7 mouse cellular contexts compared by ENCODE assay signal in the genomic region with DNA sequence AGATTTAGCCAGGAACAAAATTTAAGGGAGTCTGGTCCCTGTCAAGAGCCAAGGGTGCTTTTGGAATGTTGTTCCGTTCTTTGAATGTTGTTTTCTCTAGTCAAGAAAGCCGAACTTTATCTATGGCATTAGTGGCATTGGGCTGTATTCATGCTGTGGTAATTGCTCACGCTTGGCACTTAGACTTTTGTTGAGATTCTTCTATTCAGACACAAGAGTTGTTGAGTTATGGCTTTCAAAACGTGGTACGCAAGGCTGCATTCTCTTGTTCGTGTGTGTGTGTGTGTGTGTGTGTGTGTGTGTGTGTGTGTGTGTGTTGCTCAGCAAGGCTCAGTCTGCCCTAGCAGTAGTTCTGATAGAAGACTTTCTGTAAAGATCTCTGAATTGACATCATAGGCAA.
DNase-seq lines count a peak whose midpoint lies in the region; ATAC-seq lines count a peak whose summit lies in the region.

No protein-coding gene starts in this region.

- H3K9ac ChIP-seq in liver, embryonic 12.5 days: no peak overlapping the region
- peak overlapping the region; percentile 60; the same call in 1 of the 2 replicates for H3K9ac ChIP-seq in intestine, embryonic 16.5 days (ENCODE audit: low read depth, low read length)
- H3K9ac ChIP-seq in stomach, embryonic 14.5 days (replicated peaks; ENCODE audit: low read depth, low read length): peak overlapping the region; percentile 36; the same call in 1 of the 2 replicates

- DNase-seq in liver: no peak
- no peak for DNase-seq in forebrain, embryonic 10.5 days (ENCODE audit: extremely low spot score, low spot score)
- DNase-seq in layer of hippocampus, postnatal 36 days: no peak

- H3K4me1 ChIP-seq in liver, embryonic 12.5 days: no peaks in the 10 kb centered on the region
- H3K4me1 ChIP-seq in forebrain, embryonic 10.5 days: peaks cover 43% of the 10 kb centered on the region
- H3K4me1 ChIP-seq in intestine, embryonic 16.5 days (ENCODE audit: control insufficient read depth, insufficient read depth, low read length): peaks cover 6% of the 10 kb centered on the region
- no peaks in the 10 kb centered on the region for H3K4me1 ChIP-seq in stomach, embryonic 14.5 days (ENCODE audit: control insufficient read depth, insufficient read depth, low read length)

- H3K27me3 ChIP-seq in liver, embryonic 12.5 days (replicated peaks): peaks cover 32% of the 10 kb centered on the region
- no peaks in the 10 kb centered on the region for H3K27me3 ChIP-seq in forebrain, embryonic 10.5 days (ENCODE audit: poor library complexity, severe bottlenecking)
- no peaks in the 10 kb centered on the region; the same call in 1 of the 2 replicates for H3K27me3 ChIP-seq in intestine, embryonic 16.5 days (replicated peaks; ENCODE audit: control insufficient read depth, insufficient read depth, low read length)
- H3K27me3 ChIP-seq in stomach, embryonic 14.5 days (ENCODE audit: control insufficient read depth, insufficient read depth, low read length): no peaks in the 10 kb centered on the region

- H3K27ac ChIP-seq in liver, embryonic 12.5 days: no peak overlapping the region
- peak overlapping the region; percentile 93 for H3K27ac ChIP-seq in forebrain, embryonic 10.5 days
- no peak overlapping the region for H3K27ac ChIP-seq in intestine, embryonic 16.5 days (ENCODE audit: low read length)
- H3K27ac ChIP-seq in stomach, embryonic 14.5 days (ENCODE audit: low read length): no peak overlapping the region

- ATAC-seq in liver, embryonic 12.5 days: no peak
- ATAC-seq in intestine, embryonic 16.5 days: no peak
- no peak for ATAC-seq in stomach, embryonic 14.5 days (ENCODE audit: insufficient number of reproducible peaks, insufficient read depth, low FRiP score, low read depth)
- no peak for ATAC-seq in erythroblast, adult 5-6 weeks (replicated peaks; ENCODE audit: low FRiP score, poor library complexity, severe bottlenecking)

- no peaks in the 10 kb centered on the region for H3K9me3 ChIP-seq in liver, embryonic 12.5 days (replicated peaks)
- no peaks in the 10 kb centered on the region for H3K9me3 ChIP-seq in forebrain, embryonic 10.5 days
- H3K9me3 ChIP-seq in intestine, embryonic 16.5 days (ENCODE audit: control insufficient read depth, low read length): no peaks in the 10 kb centered on the region
- H3K9me3 ChIP-seq in stomach, embryonic 14.5 days (ENCODE audit: control insufficient read depth, low read depth, low read length): no peaks in the 10 kb centered on the region

- peak overlapping the region; percentile 58 for H3K4me2 ChIP-seq in liver, embryonic 12.5 days
- H3K4me2 ChIP-seq in intestine, embryonic 16.5 days (ENCODE audit: low read depth, low read length): peak overlapping the region; percentile 76
- peak overlapping the region; percentile 77 for H3K4me2 ChIP-seq in stomach, embryonic 14.5 days (replicated peaks; ENCODE audit: low read depth, low read length)

- peak overlapping the region; percentile 28; the same call in 1 of the 2 replicates for H3K4me3 ChIP-seq in liver, embryonic 12.5 days
- peak overlapping the region; percentile 70 for H3K4me3 ChIP-seq in forebrain, embryonic 10.5 days
- peak overlapping the region; percentile 56 for H3K4me3 ChIP-seq in intestine, embryonic 16.5 days (ENCODE audit: low read length)
- peak overlapping the region; percentile 51 for H3K4me3 ChIP-seq in stomach, embryonic 14.5 days (ENCODE audit: low read depth, low read length)

- no peaks in the 10 kb centered on the region for H3K36me3 ChIP-seq in liver, embryonic 12.5 days
- no peaks in the 10 kb centered on the region for H3K36me3 ChIP-seq in forebrain, embryonic 10.5 days (replicated peaks)
- H3K36me3 ChIP-seq in intestine, embryonic 16.5 days (ENCODE audit: control insufficient read depth, insufficient read depth, low read length): no peaks in the 10 kb centered on the region
- no peaks in the 10 kb centered on the region for H3K36me3 ChIP-seq in stomach, embryonic 14.5 days (ENCODE audit: control insufficient read depth, insufficient read depth, low read length)

- WGBS in liver, embryonic 12.5 days (ENCODE audit: insufficient replicate concordance): 33% methylated on average over 6 of the region's 6 CpGs
- WGBS in forebrain, embryonic 10.5 days: 7% methylated on average over 6 of the region's 6 CpGs
- 9% methylated on average over 6 of the region's 6 CpGs for WGBS in intestine, embryonic 16.5 days
- 4% methylated on average over 6 of the region's 6 CpGs for WGBS in stomach, embryonic 14.5 days
